Mouse (Mus musculus) forelimb bud, embryonic 11.5 days (tissue): Measurements from ENCODE around the gene Mthfsd.

Experiments used
- DNase-seq: peaks from one replicate; pipeline ENCODE4 v3.0.0-alpha.2; 2012; ENCODE audit warnings: low read depth, low spot score

Gene Mthfsd

DNA sequence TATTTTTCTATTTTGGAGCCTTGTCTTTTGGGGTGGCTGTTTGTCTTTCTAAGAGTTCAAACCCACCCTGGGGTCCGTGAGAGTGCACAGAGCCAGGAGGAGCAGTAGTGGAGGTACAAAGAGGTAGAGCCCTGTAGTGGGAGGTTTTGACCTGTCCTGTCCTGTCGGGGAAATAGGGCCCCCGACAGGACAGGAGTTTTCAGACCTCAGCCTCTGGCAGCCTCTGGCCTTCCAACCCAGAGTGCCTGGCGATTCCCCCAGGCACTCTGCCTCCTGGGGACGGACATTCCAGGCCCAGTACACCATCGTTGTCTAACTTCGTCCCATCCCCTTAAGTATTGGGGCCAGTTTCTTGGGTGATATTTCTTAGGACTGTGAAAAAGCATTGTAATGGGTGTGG is 14.2 kb upstream of the Mthfsd start:
- DNase-seq = no peak

GRCm38 (mm10) chr8:121121704-121122103 is 13.5 kb upstream of the Mthfsd start:
- DNase-seq = no peak

DNA sequence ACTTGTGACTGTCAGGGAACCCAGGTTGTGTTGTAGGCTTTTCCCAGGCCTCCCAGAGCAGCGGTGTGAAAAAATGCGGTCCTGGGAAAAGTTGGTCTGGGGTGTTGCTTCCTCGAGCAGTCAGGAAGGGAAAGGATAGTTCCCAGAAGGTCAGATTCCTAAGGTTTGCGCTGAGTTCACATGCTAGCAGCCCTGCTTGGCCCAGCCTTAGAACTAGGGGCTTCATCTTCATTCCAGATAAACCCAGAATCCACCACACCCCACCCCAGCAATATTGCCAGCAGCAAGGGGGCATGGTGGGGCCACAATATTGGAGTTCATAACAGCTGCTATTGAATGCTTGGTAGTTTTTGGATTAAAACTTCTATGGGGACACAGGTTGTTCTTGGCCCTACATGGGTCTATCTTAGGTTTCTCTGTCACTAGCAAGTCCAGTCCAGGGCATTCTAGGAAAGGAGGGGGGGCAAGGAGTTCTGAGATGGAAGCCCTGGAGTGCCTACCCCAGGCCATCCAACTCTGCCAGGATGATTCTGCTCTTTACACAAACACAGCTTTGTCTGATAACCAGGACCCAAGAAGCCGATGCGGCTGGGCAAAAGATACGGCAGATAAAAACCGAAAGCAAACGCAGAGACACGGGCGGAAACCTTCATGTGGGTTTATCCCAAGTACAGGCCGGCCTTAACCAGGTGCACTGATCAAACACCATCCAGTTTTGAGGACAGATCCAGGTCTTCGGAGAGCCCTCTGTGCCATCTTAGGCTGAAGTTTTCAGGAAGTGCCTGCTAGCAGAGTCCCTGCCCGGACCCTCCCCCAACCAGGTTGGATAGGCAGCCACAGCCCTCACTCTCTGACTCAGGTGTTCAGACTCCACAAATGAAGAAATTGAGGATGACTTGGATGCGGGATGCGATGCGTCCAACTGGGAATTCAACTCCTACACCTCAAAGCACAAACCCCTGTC is 12.5 kb upstream of the Mthfsd start:
- DNase-seq = no peak

DNA sequence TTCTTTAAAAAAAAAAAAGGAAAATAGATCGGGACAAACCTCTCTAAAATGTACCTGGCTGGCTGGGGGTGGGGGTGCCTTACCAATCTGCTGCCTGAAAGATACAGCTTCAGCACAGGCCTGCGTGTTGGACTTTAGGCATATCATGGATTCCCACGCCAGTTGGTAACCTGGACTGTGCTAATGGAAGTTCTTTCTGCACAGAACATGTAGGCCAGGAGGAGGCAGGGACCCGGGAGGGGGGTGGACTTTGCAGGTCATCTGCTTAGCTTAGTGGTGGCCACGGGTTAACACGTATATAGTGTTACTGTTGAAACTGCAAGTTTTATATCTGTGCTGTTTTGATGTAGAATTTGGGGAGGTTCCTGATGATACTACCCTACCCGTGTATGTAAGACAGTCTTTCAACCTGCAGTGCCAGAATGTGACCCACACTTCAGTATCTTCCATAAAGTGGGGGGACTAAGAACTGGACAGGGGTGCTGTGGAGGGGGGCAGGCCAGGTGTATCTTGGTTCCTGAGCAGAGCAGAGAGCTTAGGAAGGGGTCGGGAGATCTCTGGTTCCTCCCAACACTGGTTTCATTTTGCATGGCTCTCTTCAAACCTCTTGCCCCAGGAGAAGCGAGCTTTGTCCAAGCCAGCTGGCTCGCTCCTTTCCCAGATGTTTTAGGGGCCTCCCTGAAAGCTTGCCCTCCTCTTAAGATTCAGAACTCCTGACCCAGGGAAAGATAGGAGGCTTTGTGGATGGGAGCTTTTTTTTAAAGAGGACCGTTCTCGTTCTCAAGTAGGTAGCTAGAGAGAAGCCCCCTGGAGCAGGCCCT is 11.7 kb upstream of the Mthfsd start:
- DNase-seq = no peak

DNA sequence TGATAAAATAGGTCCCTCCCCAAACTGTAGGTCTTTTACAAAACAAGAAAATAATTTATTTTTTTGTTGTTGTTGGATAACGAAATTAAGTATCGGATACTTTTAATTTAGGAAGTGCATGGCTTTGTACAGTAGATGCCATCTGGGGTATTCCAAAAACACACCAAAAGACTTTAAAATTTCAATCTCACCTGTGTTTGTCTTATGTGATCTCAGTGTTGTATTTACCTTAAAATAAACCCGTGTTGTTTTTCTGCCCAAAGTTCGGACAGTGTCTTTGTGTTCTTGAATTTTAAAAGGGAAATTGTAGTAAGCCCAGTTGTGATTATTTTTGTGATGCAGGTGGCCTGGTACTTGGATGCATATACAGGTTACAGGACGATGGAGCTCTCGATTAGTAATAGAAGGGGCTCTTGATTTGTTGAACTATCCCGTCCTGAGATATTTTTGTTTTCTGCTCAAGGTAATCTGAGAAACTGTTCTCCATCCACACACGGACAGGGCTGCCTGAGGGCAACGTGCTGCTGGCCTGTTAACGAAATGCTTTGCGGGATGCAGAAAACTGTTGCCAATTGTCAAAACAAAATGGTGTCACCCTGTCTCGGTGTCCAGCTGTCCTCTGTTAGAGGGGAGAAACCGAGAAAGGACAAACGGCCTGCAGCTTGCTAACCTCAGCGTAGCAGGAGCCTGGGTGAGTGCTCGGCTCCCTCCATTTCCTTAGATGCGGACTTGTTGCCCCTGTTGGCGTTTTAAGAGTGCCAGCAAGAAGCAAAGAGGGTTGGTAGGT is 10.6 kb upstream of the Mthfsd start:
- DNase-seq = peak; percentile 55

DNA sequence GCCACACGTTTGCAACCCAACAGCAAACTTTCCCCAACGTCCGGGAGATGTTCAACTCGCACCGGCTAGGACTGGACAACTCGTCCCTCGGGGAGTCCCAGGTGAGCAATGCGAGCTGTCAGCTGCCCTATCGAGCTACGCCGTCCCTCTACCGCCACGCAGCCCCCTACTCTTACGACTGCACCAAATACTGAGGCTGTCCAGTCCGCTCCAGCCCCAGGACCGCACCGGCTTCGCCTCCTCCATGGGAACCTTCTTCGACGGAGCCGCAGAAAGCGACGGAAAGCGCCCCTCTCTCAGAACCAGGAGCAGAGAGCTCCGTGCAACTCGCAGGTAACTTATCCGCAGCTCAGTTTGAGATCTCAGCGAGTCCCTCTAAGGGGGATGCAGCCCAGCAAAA is 9.7 kb upstream of the Mthfsd start:
- no peak for DNase-seq

GRCm38 (mm10) chr8:121117186-121117651 is 9.0 kb upstream of the Mthfsd start:
- DNase-seq = no peak

DNA sequence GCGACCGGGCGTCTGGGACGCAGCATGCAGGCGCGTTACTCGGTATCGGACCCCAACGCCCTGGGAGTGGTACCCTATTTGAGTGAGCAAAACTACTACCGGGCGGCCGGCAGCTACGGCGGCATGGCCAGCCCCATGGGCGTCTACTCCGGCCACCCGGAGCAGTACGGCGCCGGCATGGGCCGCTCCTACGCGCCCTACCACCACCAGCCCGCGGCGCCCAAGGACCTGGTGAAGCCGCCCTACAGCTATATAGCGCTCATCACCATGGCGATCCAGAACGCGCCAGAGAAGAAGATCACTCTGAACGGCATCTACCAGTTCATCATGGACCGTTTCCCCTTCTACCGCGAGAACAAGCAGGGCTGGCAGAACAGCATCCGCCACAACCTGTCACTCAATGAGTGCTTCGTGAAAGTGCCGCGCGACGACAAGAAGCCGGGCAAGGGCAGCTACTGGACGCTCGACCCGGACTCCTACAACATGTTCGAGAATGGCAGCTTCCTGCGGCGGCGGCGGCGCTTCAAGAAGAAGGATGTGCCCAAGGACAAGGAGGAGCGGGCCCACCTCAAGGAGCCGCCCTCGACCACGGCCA is 8.5 kb upstream of the Mthfsd start:
- DNase-seq = no peak

GRCm38 (mm10) chr8:121115948-121116347 is 7.8 kb upstream of the Mthfsd start, which contains the start of gene Foxc2:
TSS of gene Foxc2 (plus strand) at chr8:121116171.
- peak; percentile 93 for DNase-seq

GRCm38 (mm10) chr8:121115136-121115535 is 6.9 kb upstream of the Mthfsd start:
- no peak for DNase-seq

GRCm38 (mm10) chr8:121113261-121113660 is 5.1 kb upstream of the Mthfsd start:
- peak; percentile 95 for DNase-seq

- DNase-seq = no peak
Observed at GRCm38 (mm10) chr8:121111145-121111907, 3.1 kb upstream of the Mthfsd start.

DNA sequence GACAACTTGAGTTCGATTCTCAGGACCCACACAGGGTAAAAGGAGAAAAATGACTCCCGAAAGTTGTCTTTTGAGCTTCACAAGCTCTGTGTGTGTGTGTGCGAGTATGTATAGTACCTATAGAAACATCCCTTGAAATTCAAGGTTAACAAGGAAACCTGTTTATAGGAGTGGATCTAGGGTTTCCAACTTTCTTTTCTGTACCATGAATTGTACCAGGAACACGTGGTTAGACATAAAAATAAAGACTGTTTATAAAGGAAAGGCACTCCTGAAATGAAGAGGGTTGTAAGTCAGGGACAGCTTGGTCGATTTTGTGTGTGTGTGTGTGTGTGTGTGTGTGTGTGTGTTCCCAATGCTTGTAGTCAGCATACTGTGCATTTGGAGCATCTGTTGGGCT is 465 bp upstream of the Mthfsd start:
- no peak for DNase-seq

DNA sequence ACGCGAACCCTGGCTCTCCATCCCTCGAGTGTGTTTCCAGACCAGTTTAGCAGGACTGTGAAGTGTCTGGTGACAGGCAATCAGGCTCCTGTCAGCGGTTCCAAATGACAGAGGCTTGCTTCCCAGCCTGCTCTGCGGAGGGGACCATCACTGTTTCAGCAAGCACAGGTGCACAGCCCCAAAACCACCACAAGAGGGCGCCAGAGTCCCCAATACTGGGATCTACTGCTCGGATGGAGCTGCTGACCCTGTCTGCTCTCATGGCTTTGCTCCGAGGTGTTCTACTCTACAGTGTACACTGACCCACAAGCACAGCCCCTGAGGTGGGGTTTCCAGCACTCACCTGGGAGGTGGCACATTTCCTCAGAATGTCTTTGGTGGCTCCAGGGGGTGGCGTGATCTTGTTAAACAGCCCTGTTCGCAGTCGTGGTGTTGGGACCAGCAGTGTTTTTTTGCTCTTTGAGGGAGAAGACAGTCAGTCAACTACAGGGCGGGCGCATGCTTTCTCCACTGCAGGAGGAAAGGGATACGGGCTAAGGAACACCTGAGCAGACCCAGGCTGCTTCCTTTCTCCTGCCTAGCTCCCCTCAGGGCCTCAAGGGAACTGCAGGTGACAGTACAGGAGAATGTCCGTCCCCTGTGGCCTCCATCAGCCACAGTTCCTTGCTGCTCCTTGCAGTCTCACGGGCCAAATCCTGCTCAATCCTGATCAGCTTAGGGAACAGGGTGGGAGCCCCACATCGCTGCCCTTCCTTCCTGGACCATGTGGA is 4.0 kb downstream of the Mthfsd start:
- DNase-seq = peak; percentile 81

DNA sequence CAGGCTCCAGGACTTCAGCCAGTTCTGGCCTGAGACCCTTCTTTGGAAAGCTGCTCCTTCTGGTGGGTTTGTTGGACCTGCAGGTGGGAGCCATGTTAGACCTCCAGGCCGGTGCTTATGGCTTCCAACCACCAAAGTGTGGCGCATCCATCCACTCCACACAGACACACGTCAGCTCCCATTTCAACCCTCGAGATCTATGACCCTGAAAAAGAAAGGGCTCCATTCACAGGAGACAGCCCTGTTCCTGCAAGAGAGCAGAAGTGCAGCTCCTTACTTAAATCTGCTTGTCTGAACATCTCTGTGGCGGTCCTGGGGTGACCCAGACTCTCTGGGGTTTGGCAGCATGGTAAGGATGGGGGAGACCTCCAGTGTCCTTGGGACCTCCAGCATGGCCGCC is 14.7 kb downstream of the Mthfsd start:
- DNase-seq = no peak

DNA sequence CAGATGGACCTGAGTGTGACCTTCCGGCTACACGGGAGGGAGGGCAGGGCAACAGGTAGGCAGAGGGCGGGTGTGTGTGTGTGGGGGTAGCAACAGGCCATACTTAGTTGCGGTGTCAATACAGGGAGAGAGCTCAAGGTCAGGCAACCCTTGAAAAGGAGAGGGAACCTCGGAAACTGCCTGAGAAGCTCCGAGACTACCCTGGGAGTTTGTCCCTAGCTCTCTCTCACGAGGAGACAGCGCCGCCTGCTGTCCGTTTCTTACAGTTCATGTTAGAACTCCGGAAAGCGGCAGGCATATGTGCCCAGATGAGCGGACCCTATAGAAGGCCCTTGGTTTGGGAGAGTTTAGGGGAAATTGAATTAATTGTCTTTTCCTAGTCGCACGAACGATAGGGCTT is 15.6 kb downstream of the Mthfsd start:
- peak; percentile 89 for DNase-seq

DNA sequence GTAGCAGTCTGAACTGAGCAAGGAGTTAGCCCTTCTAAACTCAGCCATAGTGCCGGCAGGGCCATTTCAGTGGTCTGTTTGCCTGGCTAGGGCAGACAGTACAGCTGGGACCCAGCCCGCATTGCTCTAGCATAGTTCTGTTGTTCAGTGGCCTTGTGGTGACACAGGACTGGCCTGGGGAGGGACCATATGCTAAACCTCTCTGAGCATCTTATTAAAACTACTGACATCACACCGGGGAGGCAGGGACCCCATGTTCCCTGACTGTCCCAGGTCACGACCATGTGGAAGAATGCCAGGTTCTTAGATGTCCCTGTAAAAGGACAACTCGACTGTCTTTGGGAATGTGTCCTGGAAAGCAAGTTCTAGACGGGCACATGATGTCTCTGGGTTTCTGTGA is 16.1 kb downstream of the Mthfsd start:
- DNase-seq = no peak

GRCm38 (mm10) chr8:121090716-121091115 is 17.5 kb downstream of the Mthfsd start:
- DNase-seq = no peak

DNA sequence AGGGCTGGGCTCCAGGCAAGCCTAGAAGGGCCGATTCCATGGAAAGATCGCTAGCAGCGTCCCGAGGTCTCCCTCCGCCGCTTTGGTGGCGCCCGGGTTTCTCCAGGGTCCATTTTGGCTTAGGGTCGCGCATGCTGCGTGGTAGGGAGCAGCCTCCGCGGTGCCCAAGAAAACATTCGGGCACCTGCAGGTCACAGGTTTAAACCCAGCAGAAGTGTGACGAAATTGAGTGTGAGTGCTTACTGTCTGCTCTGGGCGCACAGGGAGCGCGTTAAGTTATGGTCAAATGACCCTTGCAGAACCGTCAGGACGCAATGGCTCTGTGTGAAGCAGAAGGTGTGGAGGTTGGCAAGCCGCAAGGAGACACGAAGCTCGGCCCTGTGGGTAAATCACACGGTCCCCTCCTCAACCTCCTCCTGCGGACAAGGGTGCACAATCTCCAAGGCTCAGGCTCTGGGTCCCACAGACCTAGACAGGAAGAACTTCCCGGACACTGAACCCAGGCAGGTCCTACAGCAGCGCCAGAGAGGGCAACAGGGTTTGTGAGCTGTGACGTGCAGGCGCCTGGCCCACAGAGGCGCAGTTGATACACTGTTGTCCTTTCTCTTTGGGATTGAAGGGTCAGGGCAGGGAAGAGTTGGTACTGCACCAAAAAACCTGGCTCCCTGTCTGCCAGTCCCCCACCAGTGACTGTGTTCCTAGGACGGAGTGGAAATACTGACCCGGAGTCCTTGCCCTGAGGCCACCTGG is 18.4 kb downstream of the Mthfsd start:
- DNase-seq = no peak
